Mouse (Mus musculus) intestine, embryonic 16.5 days (tissue): ENCODE results near the gene Gm45785. TPM values are rescaled to one million over a fixed set of nuclear protein-coding genes. Genes with fewer than 3 reads are reported as not detected.

Experiments
- ATAC-seq: fragments of 200-750 bp; cut with Nextera tagmentation; 2 replicates; pipeline ENCODE4 v1.8.0; 2017; ENCODE audit warnings: moderate TSS enrichment, moderate library complexity
- H3K27ac ChIP-seq: fragments of 300-500 bp; sonication (generic); 2 replicates; pipeline ENCODE4 v1.5.1; 2014; ENCODE audit warnings: mild to moderate bottlenecking, low read length
- H3K27me3 ChIP-seq: fragments of 300-500 bp; sonication (generic); replicated peaks from 2 replicates; pipeline ENCODE4 v1.6.1; 2014; ENCODE audit warnings: low read length, control low read depth, mixed read lengths; ENCODE audit not compliant: control insufficient read depth, insufficient read depth
- H3K36me3 ChIP-seq: fragments of 300-500 bp; sonication (generic); 2 replicates; pipeline ENCODE4 v1.6.1; 2014; ENCODE audit warnings: low read length, control low read depth; ENCODE audit not compliant: control insufficient read depth, insufficient read depth
- H3K4me1 ChIP-seq: fragments of 300-500 bp; sonication (generic); 2 replicates; pipeline ENCODE4 v1.6.1; 2014; ENCODE audit warnings: low read length, control low read depth, mixed read lengths; ENCODE audit not compliant: control insufficient read depth, insufficient read depth
- H3K4me2 ChIP-seq: fragments of 300-500 bp; sonication (generic); 2 replicates; pipeline ENCODE4 v1.6.1; 2014; ENCODE audit warnings: low read depth, low read length, control low read depth
- H3K4me3 ChIP-seq: fragments of 300-500 bp; sonication (generic); 2 replicates; pipeline ENCODE4 v1.5.1; 2014; ENCODE audit warnings: mild to moderate bottlenecking, low read length
- H3K9ac ChIP-seq: fragments of 300-500 bp; sonication (generic); 2 replicates; pipeline ENCODE4 v1.6.1; 2014; ENCODE audit warnings: low read depth, low read length
- H3K9me3 ChIP-seq: fragments of 300-500 bp; sonication (generic); 2 replicates; pipeline ENCODE4 v1.6.1; 2016; ENCODE audit warnings: low read length, control low read depth; ENCODE audit not compliant: control insufficient read depth
- WGBS: fragments of 180-500 bp; shearing (Covaris S2); extraction: QIAGEN DNeasy Blood & Tissue Kit; methylation state at CpG from one replicate; pipeline ENCODE4 v1.1.7; 2014; 5-methylcytosine and 5-hydroxymethylcytosine counted together
- polyA plus RNA-seq: library from polyadenylated mRNA; unstranded; fragments of >200 nt; fragmentation: Nextera tagmentation; extraction: Ambion mirVana; gene quantifications from 2 replicates; pipeline ENCODE4 v1.2.1, GENCODE M21; 2015

Gm45785 gene
- not detected in 2 replicates for polyA plus RNA-seq

DNA sequence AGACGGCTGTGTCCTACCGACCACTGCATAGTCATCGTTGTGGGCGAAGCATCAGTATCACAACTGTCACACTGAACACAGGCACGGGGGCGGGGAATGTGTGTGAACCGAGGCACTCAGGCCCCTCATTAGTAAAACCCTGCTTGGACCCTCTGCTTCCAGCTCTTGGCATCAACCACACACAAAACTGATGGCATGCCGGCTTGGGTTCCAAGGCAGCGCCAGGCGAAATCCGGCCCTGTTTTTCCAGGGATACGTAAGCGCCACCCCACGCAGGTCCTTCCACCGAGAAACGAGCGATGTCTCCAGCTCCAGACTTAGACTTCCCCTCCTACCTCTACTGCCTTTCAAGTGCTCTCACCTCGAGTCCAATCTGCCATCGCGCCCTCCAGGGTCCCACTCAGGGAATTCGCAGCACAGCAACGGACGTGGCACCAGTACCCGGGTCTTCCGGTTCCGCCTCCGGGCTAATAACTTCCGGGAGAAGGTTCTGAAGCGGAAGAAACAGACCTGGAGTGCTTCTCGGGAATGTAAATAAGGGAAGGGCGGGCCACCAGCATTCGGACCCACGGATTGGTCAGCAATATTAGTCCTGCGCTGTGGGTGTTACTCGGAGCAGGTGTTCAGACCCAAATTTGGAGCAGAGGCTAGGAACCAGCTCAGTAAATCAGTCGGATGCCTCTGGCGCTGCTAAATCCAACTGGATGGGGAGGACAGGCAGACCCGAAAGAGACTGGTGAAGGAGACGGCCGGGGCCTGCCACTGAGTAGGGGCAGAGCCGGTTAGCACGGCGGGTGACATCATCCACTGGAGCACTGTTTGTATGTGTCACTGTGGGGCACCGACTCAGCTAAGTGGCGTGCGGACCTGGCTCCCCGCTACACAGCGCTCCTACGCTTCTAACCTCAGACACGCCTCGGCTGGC lies at the start of gene Gm45785:
TSS of gene Gm45785 (minus strand) at position 472 of the 925 bp plus-strand sequence.
- Histone ChIP-seq H3K9me3 (no peaks in the 10 kb centered on the region), H3K27me3 (no peaks in the 10 kb centered on the region), H3K4me3 (peak within 1 kb of the TSS; percentile 87), H3K4me2 (peak within 1 kb of the TSS; percentile 91), H3K4me1 (peaks cover 19% of the 10 kb centered on the region), H3K27ac (peak within 1 kb of the TSS; percentile 85), H3K36me3 (peaks cover 11% of the 10 kb centered on the region; the same call in 1 of the 2 replicates), H3K9ac (peak within 1 kb of the TSS; percentile 90)
- ATAC-seq = peak; percentile 86
- 1% methylated on average over 51 of the region's 51 CpGs for WGBS

DNA sequence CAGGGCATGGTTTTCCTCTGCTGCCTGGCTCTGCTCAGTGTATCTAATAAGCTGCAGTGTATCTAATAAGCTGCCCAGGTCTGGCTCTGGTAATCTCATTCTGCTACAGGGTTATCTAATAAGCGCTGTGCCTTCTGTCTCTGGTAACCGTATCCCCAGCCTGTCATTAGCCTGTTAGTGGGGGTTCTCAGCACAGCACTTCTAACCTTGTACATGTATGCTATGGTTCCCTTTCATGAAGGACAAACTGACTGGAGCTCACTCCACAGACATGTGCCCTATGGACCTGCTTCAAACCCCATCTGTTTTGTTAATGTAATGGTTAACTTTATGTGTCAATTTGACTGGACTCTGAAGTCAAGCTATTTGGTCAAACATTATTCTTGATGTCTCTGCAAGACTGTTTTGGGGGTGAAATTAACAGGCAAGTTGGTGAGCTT lies 49.5 kb upstream of the Gm45785 start:
- 71% methylated on average over 2 of the region's 2 CpGs for WGBS
- Histone ChIP-seq H3K4me3 (no peak overlapping the region), H3K4me2 (no peak overlapping the region), H3K9me3 (no peaks in the 10 kb centered on the region), H3K27ac (no peak overlapping the region), H3K36me3 (no peaks in the 10 kb centered on the region), H3K4me1 (peaks cover 2% of the 10 kb centered on the region; the same call in 1 of the 2 replicates), H3K27me3 (no peaks in the 10 kb centered on the region), H3K9ac (no peak overlapping the region)
- ATAC-seq = no peak

DNA sequence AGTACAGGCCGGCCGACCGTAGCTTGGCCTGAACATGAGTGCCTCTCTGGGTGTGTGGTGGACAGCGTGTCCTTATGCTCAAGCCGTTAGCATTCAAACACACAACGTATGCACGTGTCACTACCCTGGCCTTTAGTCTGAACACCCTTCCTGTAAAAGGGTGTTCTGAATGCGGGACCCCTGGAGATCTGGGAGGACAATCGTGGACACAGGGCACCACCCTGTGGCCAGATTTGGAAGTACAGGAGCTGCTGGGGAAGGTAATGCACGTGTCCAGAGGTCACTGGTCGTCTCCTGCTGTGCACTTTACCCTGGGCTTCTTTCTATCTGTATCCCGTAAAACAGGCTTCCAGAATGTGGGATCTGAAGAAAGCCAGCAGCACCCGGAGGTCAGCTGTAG lies 47.1 kb upstream of the Gm45785 start:
- H3K27ac ChIP-seq = 0 out of 2 replicates have a peak overlapping the region, but pooled peaks have one; percentile 18
- peaks cover 2% of the 10 kb centered on the region; the same call in 1 of the 2 replicates for H3K4me1 ChIP-seq
- H3K9ac ChIP-seq = peak overlapping the region; percentile 37; the same call in 1 of the 2 replicates
- peak; percentile 52 for ATAC-seq
- no peak overlapping the region for H3K4me3 ChIP-seq
- H3K36me3 ChIP-seq = peaks cover 3% of the 10 kb centered on the region; the same call in 1 of the 2 replicates
- no peak overlapping the region for H3K4me2 ChIP-seq
- H3K27me3 ChIP-seq = no peaks in the 10 kb centered on the region
- no peaks in the 10 kb centered on the region for H3K9me3 ChIP-seq
- WGBS = 22% methylated on average over 13 of the region's 13 CpGs

DNA sequence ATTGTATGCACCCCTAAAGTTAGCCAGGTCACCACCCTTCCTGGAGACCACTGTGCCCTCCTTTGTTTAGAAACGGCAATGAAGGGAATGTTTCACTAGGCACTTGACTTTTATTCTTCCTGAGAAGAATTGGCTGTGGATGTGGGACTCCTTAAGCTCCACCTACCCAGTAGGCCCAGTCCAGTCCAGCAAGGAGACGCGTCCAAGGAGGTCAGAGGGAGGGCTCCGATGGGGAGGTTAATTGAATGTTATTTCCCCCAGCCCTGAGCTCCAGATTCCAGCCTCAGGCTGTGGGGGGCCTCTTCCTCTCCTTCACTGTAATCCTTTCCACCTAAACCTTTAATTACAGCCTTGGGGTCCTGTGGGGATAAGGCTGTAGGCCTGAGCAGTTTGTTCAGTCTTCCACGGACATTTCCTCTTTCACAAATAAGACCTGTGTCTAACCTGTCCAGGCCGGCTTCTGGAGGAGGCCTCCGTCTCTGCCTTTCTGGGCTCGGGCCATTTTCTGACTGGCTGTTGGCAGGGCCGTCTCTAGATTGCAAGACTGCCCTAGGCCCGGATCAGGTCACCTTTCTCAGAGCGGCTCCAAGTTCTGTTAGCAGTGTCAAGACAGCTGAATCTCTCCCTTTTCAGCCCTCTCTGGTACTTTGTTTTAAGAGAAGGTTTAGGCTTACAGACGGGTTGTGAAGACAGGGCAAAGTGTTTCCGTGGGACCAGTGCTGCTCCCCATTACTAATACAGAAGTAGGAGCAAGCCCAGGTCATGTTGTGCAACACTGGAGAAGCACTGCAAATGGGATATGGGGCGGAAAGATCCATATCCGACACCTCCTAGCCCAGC lies 46.1 kb upstream of the Gm45785 start:
- WGBS = 86% methylated on average over 15 of the region's 15 CpGs
- H3K9me3 ChIP-seq = no peaks in the 10 kb centered on the region
- no peak overlapping the region for H3K27ac ChIP-seq
- H3K36me3 ChIP-seq = peaks cover 7% of the 10 kb centered on the region
- H3K4me3 ChIP-seq = no peak overlapping the region
- no peak overlapping the region for H3K4me2 ChIP-seq
- no peak overlapping the region for H3K9ac ChIP-seq
- peaks cover 2% of the 10 kb centered on the region; the same call in 1 of the 2 replicates for H3K4me1 ChIP-seq
- no peak for ATAC-seq
- no peaks in the 10 kb centered on the region for H3K27me3 ChIP-seq

DNA sequence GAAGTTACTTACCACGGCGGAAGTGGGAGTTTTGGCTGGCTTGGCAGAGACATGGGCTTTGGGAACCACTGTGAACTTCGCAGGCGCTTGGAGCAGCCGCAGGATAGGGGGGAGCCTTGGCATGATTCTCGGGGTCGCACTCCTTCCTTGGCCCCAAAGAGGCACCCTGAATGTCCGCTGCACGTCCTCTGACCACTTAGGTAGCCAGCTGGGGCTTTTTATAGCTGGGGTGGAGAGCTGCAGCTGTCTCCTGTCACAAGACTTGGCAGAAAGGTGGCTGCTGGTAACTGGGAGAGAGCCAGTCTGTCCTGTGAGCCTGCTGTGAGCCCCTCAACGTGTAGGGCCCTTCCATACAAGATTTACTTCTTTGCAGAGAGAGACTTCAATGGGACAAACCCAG lies 44.1 kb upstream of the Gm45785 start, which contains the start of gene Cox8b:
TSS of gene Cox8b (minus strand) at position 227 of the 400 bp plus-strand sequence.
- no peak within 1 kb of the TSS for H3K4me2 ChIP-seq
- H3K4me3 ChIP-seq = no peak within 1 kb of the TSS
- H3K27ac ChIP-seq = no peak within 1 kb of the TSS
- 72% methylated on average over 10 of the region's 10 CpGs for WGBS
- H3K36me3 ChIP-seq = peaks cover 7% of the 10 kb centered on the region
- no peak for ATAC-seq
- H3K27me3 ChIP-seq = no peaks in the 10 kb centered on the region
- peaks cover 2% of the 10 kb centered on the region; the same call in 1 of the 2 replicates for H3K4me1 ChIP-seq
- H3K9me3 ChIP-seq = no peaks in the 10 kb centered on the region
- no peak within 1 kb of the TSS for H3K9ac ChIP-seq

DNA sequence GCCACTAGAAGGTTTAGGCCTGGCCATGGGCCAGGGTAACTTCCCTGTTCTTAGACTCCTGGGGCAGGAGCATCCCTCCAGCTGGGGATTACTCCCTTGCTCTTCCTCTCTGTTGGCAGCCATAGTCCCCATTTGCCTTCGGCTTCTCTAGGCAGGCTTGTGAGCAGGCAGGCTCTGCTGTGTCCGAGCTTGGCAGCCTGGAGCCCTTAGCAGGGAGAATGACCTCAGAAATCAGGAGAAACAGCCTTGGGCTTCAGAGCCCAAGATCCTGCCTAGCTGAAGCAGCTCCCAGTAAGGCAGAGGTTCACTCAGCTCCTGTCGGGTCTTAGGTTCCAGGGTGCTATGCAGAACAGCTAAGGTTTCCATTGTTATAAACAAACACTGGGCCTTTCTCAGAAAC lies 43.0 kb upstream of the Gm45785 start:
- Histone ChIP-seq H3K4me3 (no peak overlapping the region), H3K27me3 (no peaks in the 10 kb centered on the region), H3K4me2 (no peak overlapping the region), H3K9me3 (no peaks in the 10 kb centered on the region), H3K27ac (no peak overlapping the region), H3K4me1 (peaks cover 2% of the 10 kb centered on the region; the same call in 1 of the 2 replicates), H3K36me3 (peaks cover 7% of the 10 kb centered on the region), H3K9ac (no peak overlapping the region)
- WGBS = 67% methylated on average over 3 of the region's 3 CpGs
- ATAC-seq = no peak

DNA sequence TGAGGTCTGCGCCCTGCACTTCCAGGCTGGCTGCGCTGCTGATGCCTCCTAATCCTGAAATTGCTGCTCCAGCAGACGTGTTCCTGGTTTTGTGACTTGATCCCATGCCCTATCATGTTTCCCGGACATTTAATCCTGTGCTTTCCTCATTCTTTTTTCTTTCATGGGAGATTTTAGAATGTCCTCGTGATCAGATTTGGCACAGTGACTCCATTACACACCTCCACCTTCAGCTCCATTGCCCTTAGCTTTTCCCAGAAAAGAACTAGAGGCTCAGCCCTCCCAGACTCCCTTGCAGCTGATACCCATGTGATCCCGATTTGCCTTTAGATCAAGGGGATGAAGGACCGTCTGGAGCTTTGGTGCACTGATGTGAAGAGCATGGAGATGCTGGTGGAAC lies 41.7 kb upstream of the Gm45785 start:
- H3K4me1 ChIP-seq = no peaks in the 10 kb centered on the region
- no peak overlapping the region for H3K27ac ChIP-seq
- no peaks in the 10 kb centered on the region for H3K9me3 ChIP-seq
- 86% methylated on average over 7 of the region's 7 CpGs for WGBS
- H3K9ac ChIP-seq = no peak overlapping the region
- H3K27me3 ChIP-seq = no peaks in the 10 kb centered on the region
- H3K4me2 ChIP-seq = no peak overlapping the region
- ATAC-seq = no peak
- no peak overlapping the region for H3K4me3 ChIP-seq
- H3K36me3 ChIP-seq = peaks cover 7% of the 10 kb centered on the region

DNA sequence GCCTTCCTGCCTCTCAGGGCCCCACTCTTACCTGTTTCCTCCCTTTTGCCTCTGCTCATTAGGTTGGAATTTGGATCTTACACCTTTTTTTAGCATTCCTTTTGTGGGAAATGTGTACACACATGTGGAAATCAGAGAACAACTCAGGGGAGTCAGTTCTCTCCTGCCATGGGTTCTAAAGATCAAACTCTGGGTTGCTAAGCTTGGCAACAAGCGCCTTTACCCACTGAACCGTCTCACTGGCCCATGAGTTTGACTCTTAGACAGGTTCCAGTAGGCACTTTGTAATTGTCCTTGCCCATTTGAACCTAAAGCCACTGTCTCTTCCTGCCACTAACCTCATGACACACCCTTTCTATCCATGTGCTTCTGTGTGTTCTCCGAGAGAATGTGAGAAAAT lies 38.5 kb upstream of the Gm45785 start:
- ATAC-seq = no peak
- Histone ChIP-seq H3K36me3 (peaks cover 7% of the 10 kb centered on the region), H3K4me1 (no peaks in the 10 kb centered on the region), H3K27ac (no peak overlapping the region), H3K4me2 (no peak overlapping the region), H3K9ac (no peak overlapping the region), H3K9me3 (no peaks in the 10 kb centered on the region), H3K27me3 (no peaks in the 10 kb centered on the region), H3K4me3 (no peak overlapping the region)
- WGBS = 94% methylated on average over 3 of the region's 3 CpGs

DNA sequence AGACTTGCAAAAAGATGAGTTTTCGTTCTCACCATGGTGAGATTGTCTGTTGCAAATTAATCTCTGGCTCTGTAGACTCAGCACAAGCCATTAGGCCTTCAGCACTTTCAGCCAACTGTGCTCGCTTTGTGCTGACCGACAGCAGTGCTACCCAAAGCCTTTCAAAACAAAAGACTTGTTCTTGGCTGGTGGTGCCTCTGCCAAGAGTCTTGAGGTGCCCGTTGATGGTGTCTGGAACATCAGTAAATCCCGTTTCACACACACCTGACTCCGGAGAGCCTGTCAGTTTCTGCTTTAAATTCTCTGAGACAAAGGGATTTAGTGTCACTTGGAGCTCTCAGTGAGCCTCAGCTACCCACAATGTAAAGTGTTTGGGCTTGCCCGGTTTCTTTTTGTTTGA lies 37.9 kb upstream of the Gm45785 start:
- H3K9me3 ChIP-seq = no peaks in the 10 kb centered on the region
- H3K27ac ChIP-seq = no peak overlapping the region
- H3K4me2 ChIP-seq = no peak overlapping the region
- peaks cover 4% of the 10 kb centered on the region; the same call in 1 of the 2 replicates for H3K36me3 ChIP-seq
- no peaks in the 10 kb centered on the region for H3K27me3 ChIP-seq
- H3K9ac ChIP-seq = no peak overlapping the region
- no peak overlapping the region for H3K4me3 ChIP-seq
- ATAC-seq = no peak
- 91% methylated on average over 7 of the region's 7 CpGs for WGBS
- H3K4me1 ChIP-seq = no peaks in the 10 kb centered on the region
